Comparison of ENCODE assay signal across 14 mouse cellular contexts in the genomic region with DNA sequence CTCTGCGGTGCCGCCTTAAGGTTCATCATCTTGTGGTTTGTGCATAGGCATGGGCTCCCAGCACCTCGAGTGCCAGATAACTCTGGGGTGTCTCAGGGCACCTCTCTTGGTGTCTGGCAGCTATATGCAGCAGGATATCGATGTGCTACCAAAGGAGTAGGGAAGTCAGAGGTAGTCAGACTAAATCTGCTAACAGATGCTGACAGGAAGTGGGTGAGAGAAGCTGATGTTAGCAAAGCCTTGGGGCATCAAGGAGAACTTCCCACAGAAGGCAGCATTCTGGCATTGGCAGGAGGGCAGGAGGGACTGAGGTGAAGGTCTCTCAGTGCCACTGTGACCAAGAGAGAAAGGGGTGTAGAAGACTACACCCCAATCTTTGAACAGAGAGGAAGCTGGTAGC. TPM values are rescaled to one million over a fixed set of nuclear protein-coding genes. Genes with fewer than 3 reads are reported as not detected.
A peak's percentile ranks its signal among the peaks of the same experiment; 100 is the strongest.
DNase-seq lines count a peak whose midpoint lies in the region; ATAC-seq and TF ChIP-seq lines count a peak whose summit lies in the region.
"Had no signal": no experiment of that assay in that cellular context is flagged by ENCODE, and none has a peak within 500 bp of the region (broad histone marks: within the 10 kb centered on the region; RNA-seq: fewer than 3 reads in every experiment).

No protein-coding gene starts in this region.

- no peak for TF ChIP-seq EP300 in liver, postnatal 0 days (IDR thresholded peaks at IDR 0.05; ENCODE audit: low read depth)

- H3K36me3 ChIP-seq in liver, postnatal 0 days (replicated peaks; ENCODE audit: insufficient read depth, low read length), result no peaks in the 10 kb centered on the region
- H3K36me3 ChIP-seq: embryonic facial prominence, embryonic 13.5 days; hindbrain, embryonic 15.5 days had no signal

- TF ChIP-seq POLR2A in bone marrow, adult 2 months (IDR thresholded peaks at IDR 0.05; ENCODE audit: borderline replicate concordance, control insufficient read depth, low read depth, low read length), result no peak

- 1% methylated on average over 4 of the region's 4 CpGs for WGBS in bone marrow, adult 2 months
- WGBS in liver, postnatal 0 days (ENCODE audit: insufficient replicate concordance), result 22% methylated on average over 4 of the region's 4 CpGs

- DNase-seq in lung, postnatal 36 days, result peak; percentile 34
- no peak for DNase-seq in lung, postnatal 14 days
- DNase-seq in liver, postnatal 0 days, result no peak
- peak; percentile 70 for DNase-seq in thymus, postnatal 25 days
- no peak for DNase-seq in urinary bladder, postnatal 14 days (ENCODE audit: low spot score)
- DNase-seq in kidney, adult 11 months, result no peak
- no peak for DNase-seq in kidney, postnatal 10 days
- DNase-seq: kidney, postnatal 4 days; left cerebral cortex, postnatal 4 days; right cerebral cortex, adult 18-20 months had no signal

- H3K4me3 ChIP-seq in bone marrow, adult 2 months (replicated peaks; ENCODE audit: control insufficient read depth, low read depth, low read length), result no peak overlapping the region
- no peak overlapping the region for H3K4me3 ChIP-seq in liver, postnatal 0 days (ENCODE audit: low read depth, low read length)
- H3K4me3 ChIP-seq: embryonic facial prominence, embryonic 13.5 days; hindbrain, embryonic 15.5 days had no signal

- H3K9ac ChIP-seq in liver, postnatal 0 days (replicated peaks), result no peak overlapping the region
- H3K9ac ChIP-seq: embryonic facial prominence, embryonic 13.5 days; hindbrain, embryonic 15.5 days had no signal

- peaks cover 14% of the 10 kb centered on the region for H3K4me1 ChIP-seq in bone marrow, adult 2 months (ENCODE audit: control insufficient read depth, insufficient read depth, low read length)
- peaks cover 24% of the 10 kb centered on the region for H3K4me1 ChIP-seq in liver, postnatal 0 days (ENCODE audit: insufficient read depth)

- H3K27me3 ChIP-seq in liver, postnatal 0 days (ENCODE audit: insufficient read depth, low read length), result peaks cover 6% of the 10 kb centered on the region; the same call in 1 of the 2 replicates

- no peak for ATAC-seq in liver, postnatal 0 days
- ATAC-seq: forebrain, embryonic 14.5 days had no signal

- peak overlapping the region; percentile 71 for H3K27ac ChIP-seq in bone marrow, adult 2 months (ENCODE audit: control insufficient read depth, insufficient read depth, low read depth, low read length, poor library complexity)
- peak overlapping the region; percentile 91 for H3K27ac ChIP-seq in liver, postnatal 0 days (ENCODE audit: low read depth)
- H3K27ac ChIP-seq: embryonic facial prominence, embryonic 13.5 days; hindbrain, embryonic 15.5 days had no signal

- H3K4me2 ChIP-seq in liver, postnatal 0 days (ENCODE audit: low read depth, low read length), result peak overlapping the region; percentile 55
- H3K4me2 ChIP-seq: embryonic facial prominence, embryonic 13.5 days; hindbrain, embryonic 15.5 days had no signal

- no peaks in the 10 kb centered on the region for H3K9me3 ChIP-seq in liver, postnatal 0 days (ENCODE audit: low read length)
- H3K9me3 ChIP-seq: embryonic facial prominence, embryonic 13.5 days; hindbrain, embryonic 15.5 days had no signal

- no peak for TF ChIP-seq CTCF in bone marrow, adult 2 months (IDR thresholded peaks at IDR 0.05; ENCODE audit: control insufficient read depth, insufficient read depth, low read length)
- no peak for TF ChIP-seq CTCF in liver, postnatal 0 days (IDR thresholded peaks at IDR 0.05; ENCODE audit: low read depth)

RNA-seq across cellular contexts. Expression of gene Lst1, which starts 1.9 kb away (rescaled TPM):
- 50.4 and 139 TPM in 2 replicates for polyA plus RNA-seq in bone marrow, adult 2 months (2011; ENCODE audit: insufficient read depth, insufficient read length, low replicate concordance, missing spikeins)
- polyA plus RNA-seq in liver, postnatal 0 days (2015; fragmentation: Nextera tagmentation; extraction: Ambion mirVana), result 41.2 and 44.2 TPM in 2 replicates

RNA-seq across cellular contexts. Expression of gene Ltb, which starts 4.1 kb away (rescaled TPM):
- 38.6 and 66.2 TPM in 2 replicates for polyA plus RNA-seq in bone marrow, adult 2 months (2011; ENCODE audit: insufficient read depth, insufficient read length, low replicate concordance, missing spikeins)
- polyA plus RNA-seq in liver, postnatal 0 days (2015; fragmentation: Nextera tagmentation; extraction: Ambion mirVana), result 5.3 and 6.0 TPM in 2 replicates

RNA-seq across cellular contexts. Expression of gene Tnf, which starts 11.7 kb away (rescaled TPM):
- 3.2 and 7.4 TPM in 2 replicates for polyA plus RNA-seq in bone marrow, adult 2 months (2011; ENCODE audit: insufficient read depth, insufficient read length, low replicate concordance, missing spikeins)
- 0.59 and 0.75 TPM in 2 replicates for polyA plus RNA-seq in liver, postnatal 0 days (2015; fragmentation: Nextera tagmentation; extraction: Ambion mirVana)
- polyA plus RNA-seq: forebrain, embryonic 14.5 days; hindbrain, embryonic 15.5 days had no signal

RNA-seq across cellular contexts. Expression of gene Aif1, which starts 14.2 kb away (rescaled TPM):
- polyA plus RNA-seq in bone marrow, adult 2 months (2011; ENCODE audit: insufficient read depth, insufficient read length, low replicate concordance, missing spikeins), result 48.9 and 51.7 TPM in 2 replicates
- polyA plus RNA-seq in liver, postnatal 0 days (2015; fragmentation: Nextera tagmentation; extraction: Ambion mirVana), result 34.1 and 39.1 TPM in 2 replicates

RNA-seq across cellular contexts. Expression of gene Lta, which starts 15.1 kb away (rescaled TPM):
- polyA plus RNA-seq in bone marrow, adult 2 months (2011; ENCODE audit: insufficient read depth, insufficient read length, low replicate concordance, missing spikeins), result 3.5 and 4.4 TPM in 2 replicates
- not detected in 2 replicates for polyA plus RNA-seq in liver, postnatal 0 days (2015; fragmentation: Nextera tagmentation; extraction: Ambion mirVana)

Comparison
In these comparisons a context has a peak if more than half of its experiments do, and no peak if none do; other contexts are left out.
1. DNase-seq: peak in lung, postnatal 36 days (single experiment) and thymus, postnatal 25 days (single experiment); none in lung, postnatal 14 days (single experiment), liver, postnatal 0 days (single experiment), urinary bladder, postnatal 14 days (single experiment), kidney, adult 11 months (single experiment) and kidney, postnatal 10 days (single experiment).